Mouse (Mus musculus): ENCODE measurements around the gene Tex29.
"Not testable (repeated sequence)": the region's sequence is repeated elsewhere in the genome, so short reads cannot be mapped to it uniquely, and the experiment has no call there.

Gene Tex29

DNA sequence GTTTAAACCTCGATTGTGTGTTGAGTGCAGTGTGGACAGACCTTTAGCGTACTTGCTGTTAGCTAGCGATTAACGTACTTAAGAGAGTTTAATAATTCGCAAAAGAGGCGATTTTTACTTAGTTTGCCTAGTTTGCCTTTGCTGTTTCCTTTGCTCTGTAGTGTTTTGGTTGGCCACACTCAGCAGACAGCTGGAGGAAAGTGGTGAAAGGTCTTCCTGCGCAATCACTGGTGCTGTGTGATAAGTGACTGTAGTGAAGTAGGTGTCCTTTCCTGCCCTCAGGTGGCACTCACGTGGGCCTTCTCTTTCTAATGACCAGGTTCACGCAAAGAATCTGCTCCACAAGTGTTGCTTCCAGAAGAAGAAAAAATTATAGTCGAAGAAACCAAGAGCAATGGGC is 9.1 kb upstream of the Tex29 start:
- DNase-seq (ENCODE audit: low read depth, low spot score) = no peak

DNA sequence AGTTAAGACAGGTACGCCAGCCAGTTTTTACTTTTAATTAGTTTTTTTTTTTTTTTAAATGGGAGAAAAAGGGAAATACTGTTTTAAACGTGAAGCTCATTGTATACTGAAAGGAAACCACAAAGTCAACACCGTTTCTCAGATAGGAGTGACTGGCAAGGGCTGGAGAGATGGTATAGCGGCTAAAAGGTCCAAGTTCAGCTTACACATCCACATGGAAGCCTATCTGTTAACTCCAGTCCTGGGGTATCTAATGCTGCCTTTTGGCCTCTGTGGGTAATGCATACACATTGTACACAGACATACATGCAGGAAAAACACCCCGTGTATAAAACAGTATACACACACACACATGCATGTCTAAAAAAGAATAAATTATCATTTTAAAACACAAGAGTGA is 8.3 kb upstream of the Tex29 start:
- no peak for DNase-seq (ENCODE audit: low read depth, low spot score)

DNA sequence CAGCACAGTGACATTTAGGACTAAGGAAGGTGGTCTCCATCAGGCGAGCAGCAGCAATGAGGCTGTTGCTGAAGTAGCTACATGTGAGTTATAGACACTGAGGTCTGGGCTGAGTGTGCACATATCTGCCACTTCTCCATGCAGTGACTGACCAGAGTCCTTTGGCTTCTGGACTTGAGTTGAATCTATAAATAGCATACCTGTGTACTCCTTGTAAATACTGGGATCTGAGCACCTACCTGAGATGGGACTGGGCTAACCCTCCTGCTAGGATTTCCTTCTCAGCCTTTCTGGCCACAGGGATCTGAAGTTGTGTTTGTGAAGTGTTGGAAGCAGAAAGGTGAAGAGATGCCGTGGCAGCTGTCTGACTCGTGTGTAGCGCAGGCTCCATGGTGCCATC is 7.1 kb upstream of the Tex29 start:
- no peak for DNase-seq (ENCODE audit: low read depth, low spot score)

DNA sequence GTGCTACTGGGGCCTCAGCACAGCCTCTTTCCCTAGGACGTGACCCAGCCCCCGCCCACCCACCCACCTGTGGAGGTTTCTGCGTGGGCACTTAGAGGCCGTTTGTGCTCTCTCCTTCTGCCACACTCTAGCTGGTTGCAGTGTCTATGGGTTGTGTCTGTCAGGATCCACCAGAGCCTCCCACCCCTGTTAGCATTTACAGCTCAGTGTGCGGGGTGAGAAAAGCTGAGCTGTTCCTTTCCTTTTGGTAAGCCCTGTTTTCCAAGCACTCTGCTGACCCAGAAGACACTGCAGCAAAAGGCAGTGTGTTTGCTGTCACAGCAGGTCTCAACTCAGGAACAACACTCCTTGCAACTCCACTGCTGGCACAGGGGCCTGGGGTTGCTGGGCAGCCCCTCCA is 6.1 kb upstream of the Tex29 start:
- DNase-seq (ENCODE audit: low read depth, low spot score) = peak; percentile 78

DNA sequence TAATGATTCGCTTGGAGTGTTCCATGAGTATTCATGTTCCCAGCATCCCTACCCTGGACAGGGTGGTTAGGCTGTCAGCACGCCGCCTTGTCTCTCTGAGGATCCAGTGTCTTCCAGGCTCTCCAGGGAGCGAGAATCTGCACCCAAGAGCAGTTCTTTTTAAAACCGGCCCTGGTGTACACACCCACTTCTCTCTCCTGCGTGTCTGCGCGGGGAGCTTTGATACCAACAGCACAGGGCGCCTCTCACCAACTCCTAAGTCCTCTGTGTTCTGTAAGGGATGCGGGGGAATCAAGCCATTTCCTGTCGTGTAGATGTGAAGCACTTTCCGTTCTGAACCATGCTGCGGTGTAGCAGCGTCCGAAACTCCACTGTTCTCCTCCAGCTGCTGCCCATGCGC is 5.6 kb upstream of the Tex29 start:
- peak; percentile 58 for DNase-seq (ENCODE audit: low read depth, low spot score)

DNA sequence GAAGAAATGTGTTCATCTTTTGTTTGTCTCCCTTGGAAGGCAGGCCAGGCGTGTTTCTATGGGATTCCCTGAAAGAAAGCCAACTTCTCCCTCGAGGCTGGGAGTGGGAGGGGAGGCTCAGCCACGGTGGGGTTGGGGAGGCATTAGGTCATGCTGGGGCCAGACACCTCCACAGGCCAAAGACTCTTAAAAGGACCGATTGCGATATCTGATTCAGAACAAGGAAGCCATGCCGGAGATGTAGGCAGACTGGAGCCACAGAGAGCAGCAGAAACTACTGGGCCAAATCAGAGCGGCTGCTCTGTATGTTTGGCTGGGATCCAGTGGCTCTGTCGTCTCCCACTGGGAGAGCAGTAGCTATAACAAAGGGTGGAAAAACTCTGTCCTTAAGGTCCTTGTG is 1.3 kb downstream of the Tex29 start:
- DNase-seq (ENCODE audit: low read depth, low spot score) = peak; percentile 70

DNA sequence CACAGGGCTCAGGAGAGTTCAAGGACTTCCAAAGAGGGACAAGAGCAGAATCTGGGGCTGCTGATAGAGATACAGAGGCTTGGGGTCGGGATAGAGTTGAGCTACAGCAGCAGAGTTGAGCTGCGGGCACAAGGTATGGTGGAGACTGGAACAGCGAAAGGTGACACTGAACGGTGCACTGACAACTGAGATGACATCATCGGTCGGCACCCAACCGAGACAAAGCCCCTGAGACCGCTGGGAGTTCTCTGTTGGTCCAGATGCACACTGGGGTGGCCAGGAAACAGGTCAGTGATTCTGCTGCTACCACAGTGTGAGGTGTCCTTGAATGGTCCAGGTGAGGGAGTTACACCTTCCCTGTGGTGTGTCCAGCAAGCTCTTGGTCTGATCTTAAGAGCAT is 2.5 kb downstream of the Tex29 start:
- DNase-seq (ENCODE audit: low read depth, low spot score) = no peak

DNA sequence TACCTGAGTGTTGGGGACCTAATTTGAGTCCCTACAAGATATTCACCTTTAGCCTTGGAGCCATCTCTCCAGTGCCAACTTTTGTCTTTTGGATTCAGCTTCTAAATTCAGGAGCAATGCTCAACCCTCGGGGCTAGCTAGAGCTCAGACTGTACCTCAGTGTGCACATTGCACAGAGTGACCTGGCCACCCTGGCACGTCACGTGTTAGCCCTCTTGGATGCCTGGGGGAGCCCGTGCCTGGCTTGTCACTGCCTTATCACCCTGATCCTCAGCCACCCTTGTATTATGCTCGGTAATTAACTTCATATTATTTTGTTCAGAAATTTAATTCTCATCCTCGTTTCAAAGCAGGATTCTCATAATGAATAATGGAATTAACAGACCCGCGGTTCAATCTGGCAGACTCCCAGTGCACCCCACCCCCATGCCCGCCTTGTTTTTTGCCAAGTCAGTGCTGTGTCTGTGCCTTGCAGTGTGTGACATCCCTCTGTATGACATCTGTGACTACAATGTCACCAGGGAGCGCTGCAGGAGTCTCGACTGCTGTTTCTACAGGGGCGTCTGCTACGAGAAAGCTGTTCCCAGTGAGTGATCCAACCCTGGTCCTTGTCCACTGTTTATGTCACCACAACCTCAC is 3.5 kb downstream of the Tex29 start:
- DNase-seq (ENCODE audit: low read depth, low spot score) = no peak

DNA sequence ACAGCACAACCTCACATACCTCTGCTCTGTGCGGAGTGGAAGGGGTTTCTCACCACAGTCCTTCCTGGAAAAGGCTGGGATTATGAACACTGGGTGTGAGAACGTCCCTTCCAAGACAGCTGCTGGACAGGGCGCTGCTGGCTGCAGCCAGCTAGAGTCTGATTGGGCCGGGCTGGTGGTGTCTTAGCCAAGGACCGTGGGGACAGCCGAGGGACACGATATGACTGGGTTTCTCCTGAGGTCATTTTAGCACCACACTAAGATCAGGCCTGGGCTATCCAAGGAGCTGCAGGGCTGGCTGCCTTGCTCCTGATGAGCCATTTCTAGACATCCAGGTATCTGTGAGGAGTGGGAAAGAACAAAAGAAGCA is 4.0 kb downstream of the Tex29 start:
- DNase-seq (ENCODE audit: low read depth, low spot score) = no peak

DNA sequence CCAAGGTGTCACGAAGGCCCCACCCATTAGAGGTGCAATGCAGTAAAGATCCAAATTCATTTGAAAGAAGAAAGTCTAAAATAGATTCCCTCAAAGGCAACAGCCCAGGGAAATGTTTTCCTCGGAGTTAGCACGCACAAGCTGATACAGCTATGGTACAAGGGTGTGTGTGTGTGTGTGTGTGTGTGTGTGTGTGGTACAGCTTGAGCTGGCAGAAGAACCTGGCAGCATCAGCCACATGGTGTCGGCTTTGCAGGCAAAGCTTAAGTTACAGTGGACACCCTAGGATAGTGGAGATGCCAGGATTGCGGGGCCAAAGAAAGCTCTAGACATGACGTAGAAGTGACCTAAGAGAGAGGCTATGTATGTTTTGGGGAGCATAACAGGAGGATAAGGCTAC is 6.5 kb downstream of the Tex29 start:
- DNase-seq (ENCODE audit: low read depth, low spot score) = no peak

DNA sequence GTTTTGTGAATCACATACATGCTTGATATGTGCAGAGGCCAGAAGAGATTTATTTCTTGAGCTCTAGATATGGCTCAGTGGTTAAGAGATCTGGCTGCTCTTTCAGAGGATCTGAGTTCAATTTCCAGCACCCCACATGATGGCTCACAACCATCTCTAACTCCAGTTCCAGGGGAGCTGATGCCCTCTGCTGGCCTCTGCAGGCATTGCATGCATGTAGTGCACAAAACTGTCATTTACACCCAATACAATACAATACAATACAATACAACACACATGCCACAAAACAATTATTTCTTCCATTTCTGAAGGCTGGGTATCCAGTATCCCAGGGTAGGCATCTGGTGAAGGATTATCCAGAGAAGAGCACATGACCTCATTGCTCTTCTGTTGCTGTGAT is 27.6 kb downstream of the Tex29 start:
- no peak for DNase-seq (ENCODE audit: low read depth, low spot score)

DNA sequence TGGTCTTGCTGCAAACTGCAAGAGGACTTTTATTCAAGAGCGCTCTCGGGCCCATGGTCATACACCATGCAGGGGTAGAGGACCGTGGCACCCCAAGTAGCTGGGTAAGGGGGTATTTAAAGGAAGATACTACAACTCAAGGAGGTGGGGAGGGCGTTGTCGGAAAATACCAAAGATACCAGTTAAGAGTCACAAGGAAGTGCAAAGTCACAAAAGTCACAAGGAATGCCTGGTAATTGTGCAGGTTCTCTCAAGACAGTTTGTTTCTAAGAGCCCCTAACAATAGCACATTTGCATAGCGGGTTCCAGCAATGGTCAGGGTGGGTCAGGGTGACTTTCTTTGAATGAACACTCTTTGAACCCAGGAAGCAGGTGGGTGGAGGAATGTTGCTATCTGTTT is 34.0 kb downstream of the Tex29 start:
- DNase-seq (ENCODE audit: low read depth, low spot score) = not testable (repeated sequence)

DNA sequence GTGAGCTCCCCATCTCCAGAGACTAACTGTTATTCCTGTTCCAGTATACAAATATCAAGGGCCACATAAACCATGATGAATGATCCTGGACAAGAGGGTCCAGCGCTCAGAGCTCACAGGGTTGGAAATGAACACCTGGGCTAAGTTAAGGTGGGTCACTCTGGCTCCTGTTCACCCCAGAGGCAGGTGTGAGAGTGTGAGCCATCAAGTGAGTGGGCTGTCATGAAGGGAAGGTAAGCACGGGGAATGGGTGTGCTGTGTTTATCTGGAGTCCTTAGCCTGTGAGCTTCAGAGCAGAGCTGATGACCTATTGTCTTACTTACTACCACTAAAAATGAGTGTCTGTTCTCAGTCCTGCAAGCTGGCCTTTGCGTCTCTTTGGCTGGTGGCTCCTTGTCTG is 44.4 kb downstream of the Tex29 start:
- DNase-seq (ENCODE audit: low read depth, low spot score) = no peak

DNA sequence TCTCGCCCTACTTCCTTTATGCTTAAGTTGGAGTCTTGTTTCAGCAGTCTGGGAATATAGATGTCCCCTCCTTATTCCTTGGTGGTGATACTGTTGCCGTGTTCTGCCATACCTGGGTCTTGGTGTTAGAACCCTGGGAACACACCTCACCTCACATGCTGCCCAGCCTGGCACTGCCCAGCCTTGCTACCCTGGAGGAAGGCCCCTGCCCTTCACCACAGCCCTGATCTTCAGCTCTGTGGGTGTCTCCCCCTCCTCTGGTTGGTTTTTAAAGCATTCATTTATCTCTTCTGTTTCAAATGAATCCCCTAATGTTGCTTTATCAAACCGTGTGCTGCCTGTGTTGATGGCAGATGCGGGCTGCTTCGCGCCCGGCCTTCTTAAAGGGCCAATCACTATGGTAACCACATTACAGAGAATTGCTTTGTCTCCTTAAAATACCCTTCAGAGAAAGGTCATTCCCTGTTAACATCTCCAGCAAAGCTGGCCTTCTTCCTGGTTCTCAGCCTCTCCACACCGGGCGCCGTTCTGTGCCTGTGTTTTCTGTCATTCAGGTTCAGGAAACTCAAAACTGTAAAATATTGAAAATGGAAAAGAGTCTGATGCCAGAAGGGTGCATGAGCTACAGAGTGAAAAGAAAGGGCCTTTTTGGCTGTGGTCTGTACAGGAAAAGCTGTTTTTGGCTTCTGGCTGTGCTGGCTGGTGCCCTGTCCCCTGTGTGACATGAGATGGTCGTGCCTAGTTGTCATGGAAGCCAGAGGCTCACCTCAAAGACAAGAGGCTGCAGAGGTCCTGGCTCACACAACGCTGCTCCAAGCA is 45.8 kb downstream of the Tex29 start:
- DNase-seq (ENCODE audit: low read depth, low spot score) = peak; percentile 26

DNA sequence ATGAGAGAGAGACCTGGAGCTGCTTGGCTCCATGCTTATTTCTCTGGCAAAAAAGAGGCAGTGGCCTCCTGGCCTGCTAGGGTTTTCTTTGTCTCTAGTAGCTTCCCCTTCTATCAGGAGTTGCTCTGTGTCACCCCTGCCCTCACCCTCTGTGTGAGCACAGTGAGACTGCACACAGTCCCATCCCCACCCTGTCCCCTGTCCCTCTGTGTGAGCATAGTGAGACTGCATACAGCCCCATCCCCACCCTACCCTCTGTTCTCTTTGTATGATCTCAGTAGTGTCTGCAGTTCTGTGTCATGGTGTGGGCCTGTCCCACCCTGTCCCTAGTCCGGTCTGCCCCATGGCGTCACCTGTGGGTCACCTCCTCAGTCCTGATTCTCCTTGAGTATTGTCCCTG is 46.5 kb downstream of the Tex29 start:
- DNase-seq (ENCODE audit: low read depth, low spot score) = no peak

DNA sequence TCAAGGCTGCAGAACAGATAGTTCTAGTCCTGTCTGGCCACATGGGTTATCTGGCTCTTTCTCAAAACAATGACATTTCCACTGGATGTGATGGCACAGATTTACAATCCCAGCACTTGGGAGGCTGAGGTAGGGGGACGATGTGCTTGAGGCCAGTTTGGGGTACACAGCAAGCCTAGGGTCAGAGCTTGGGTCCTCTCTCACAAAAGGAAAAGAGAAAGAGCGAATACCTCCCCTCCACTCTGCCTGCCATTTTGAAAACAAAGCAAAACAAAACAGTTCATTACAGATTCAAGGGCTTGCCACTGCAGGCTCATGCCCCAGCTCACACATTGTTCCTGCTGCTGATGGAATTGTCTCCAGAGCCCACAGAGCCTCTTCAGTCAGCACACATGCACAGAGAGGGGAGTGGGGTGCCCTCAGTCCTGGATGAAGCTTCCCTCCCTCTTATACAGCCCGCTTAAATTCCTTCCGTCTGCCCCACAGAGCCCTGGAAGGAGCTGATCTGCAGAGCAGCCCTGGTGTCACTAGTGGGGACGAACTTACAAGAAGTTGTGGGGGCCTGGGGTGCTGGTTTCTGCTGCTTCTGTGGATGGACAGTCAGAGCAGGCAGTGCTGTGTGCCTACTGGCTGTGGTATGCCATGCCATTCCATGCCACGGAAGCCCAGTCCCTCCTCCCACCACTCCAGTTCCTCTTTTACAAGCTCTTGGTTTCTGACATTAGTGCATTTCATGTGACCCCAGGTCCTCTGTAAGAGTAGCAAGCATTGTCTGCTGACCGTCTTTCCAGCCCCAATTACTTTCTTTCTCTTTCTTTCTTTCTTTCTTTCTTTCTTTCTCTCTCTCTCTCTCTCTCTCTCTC is 49.1 kb downstream of the Tex29 start:
- no peak for DNase-seq (ENCODE audit: low read depth, low spot score)

DNA sequence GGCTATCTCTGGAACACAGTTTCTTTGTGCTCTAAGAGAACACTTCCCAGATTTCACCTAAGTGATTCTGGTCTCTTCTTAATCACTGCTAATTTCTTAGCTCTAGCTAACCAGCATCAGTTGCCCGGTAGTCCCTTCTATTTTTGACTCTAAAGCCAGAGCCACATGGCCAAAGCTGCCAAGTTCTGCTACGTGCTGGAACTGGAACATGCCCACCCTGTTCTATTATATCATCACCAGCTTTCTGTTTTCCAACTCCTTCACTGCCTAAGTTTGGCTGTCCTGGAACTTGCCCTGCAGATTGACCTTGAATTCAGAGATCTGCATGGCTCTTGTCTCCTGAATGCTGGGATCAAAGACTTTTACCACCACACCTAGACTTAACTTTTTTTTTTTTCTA is 52.5 kb downstream of the Tex29 start:
- no peak for DNase-seq (ENCODE audit: low read depth, low spot score)

DNA sequence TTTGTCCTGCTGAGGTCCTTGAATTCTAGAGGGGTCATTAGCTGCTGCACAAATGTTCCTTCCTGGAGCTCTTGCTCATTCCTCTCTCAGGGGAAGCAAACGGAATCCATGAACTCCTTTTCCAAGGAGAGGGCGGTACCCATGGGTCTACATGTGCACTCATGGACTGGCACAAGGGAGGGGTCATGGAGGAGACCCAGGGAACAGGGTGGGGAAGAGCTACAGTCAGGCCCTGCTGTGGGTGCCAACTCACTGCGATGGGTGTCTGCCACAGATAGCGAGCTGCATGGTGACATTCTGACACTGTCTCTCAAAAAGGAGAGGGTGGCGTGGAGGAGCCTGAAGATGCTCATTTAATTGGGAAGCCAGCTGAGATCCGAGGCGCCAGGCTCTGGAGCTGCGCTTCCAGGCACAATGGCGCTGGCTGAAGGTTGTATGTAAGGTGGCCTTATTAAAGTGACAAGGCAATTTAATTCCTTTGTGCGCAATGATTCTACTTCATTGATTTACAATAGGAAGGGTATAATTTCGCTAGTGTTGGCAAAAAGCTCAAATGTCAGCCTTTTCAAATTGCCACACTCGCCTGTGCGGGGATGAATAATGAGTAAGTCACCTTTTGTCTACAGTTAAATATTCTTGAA is 55.9 kb downstream of the Tex29 start:
- no peak for DNase-seq (ENCODE audit: low read depth, low spot score)

DNA sequence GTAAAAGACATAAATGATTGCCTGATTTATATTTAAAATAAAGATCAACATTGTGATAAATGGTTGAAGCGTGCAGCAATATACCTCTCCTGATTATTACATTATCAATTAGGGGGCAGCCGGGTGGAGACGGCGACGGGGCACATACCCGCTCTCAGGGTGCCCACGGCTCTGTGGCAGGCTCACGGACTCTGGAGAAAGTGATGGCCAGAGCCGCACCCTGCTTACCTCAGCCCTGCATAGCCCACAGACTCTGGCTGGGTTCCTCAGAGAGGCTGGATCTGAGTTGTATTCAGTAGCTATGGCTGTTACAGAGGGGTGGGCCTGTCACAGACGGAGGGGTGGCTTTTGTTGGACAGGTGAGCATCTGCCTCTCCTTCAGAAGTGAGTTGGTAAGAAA is 56.4 kb downstream of the Tex29 start:
- no peak for DNase-seq (ENCODE audit: low read depth, low spot score)

DNA sequence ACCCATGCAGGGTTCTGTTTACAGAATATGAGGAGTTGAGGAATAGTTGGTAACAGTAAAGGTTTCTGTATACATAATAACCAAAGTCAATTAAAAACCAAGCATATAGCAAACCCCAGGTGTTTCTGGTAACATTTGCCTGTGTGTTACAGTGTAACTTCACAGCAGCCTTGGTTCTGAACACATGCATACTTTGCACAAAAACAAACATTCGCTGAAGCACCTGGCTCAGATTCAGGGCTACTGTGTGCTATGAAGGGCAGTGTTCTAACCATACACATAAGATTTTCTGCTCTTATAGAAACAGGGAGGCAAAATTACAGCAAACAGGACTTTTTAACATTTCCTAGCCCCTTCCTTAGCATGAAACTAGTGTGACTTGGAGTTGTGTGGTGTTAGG is 58.5 kb downstream of the Tex29 start:
- DNase-seq (ENCODE audit: low read depth, low spot score) = no peak

Measured in brain, adult 2 months (tissue).